Mouse (Mus musculus) forebrain, postnatal 0 days (tissue): ENCODE results near the gene Stim1. TPM values are rescaled to one million over a fixed set of nuclear protein-coding genes. Genes with fewer than 3 reads are reported as not detected.
"Not testable (repeated sequence)": the region's sequence is repeated elsewhere in the genome, so short reads cannot be mapped to it uniquely, and the experiment has no call there.

Experiments used
- ATAC-seq: fragments of 200-750 bp; cut with Nextera tagmentation; 2 replicates; pipeline ENCODE4 v1.8.0; 2017; ENCODE audit warnings: mild to moderate bottlenecking, moderate library complexity
- DNase-seq: peaks from one replicate; pipeline ENCODE4 v3.0.0-alpha.2; 2015
- H3K27ac ChIP-seq: fragments of 300-500 bp; sonication (generic); 2 replicates; pipeline ENCODE4 v1.5.1; 2014; ENCODE audit warnings: low read depth, mild to moderate bottlenecking, antibody characterized with exemption, low read length, moderate library complexity, mixed read lengths
- H3K27me3 ChIP-seq: fragments of 300-500 bp; sonication (generic); 2 replicates; pipeline ENCODE4 v1.6.1; 2014; ENCODE audit warnings: mild to moderate bottlenecking, low read length, mixed read lengths; ENCODE audit not compliant: insufficient read depth
- H3K36me3 ChIP-seq: fragments of 300-500 bp; sonication (generic); 2 replicates; pipeline ENCODE4 v1.6.1; 2014; ENCODE audit warnings: mild to moderate bottlenecking, moderate library complexity; ENCODE audit not compliant: insufficient read depth
- H3K4me1 ChIP-seq: fragments of 300-500 bp; sonication (generic); 2 replicates; pipeline ENCODE4 v1.6.1; 2014; ENCODE audit warnings: antibody characterized with exemption; ENCODE audit not compliant: insufficient read depth
- H3K4me2 ChIP-seq: fragments of 300-500 bp; sonication (generic); 2 replicates; pipeline ENCODE4 v1.6.1; 2014; ENCODE audit warnings: low read depth, mild to moderate bottlenecking, moderate library complexity
- H3K4me3 ChIP-seq: fragments of 300-500 bp; sonication (generic); 2 replicates; pipeline ENCODE4 v1.5.1; 2014; ENCODE audit warnings: low read depth, low read length, mixed read lengths
- H3K9ac ChIP-seq: fragments of 300-500 bp; sonication (generic); 2 replicates; pipeline ENCODE4 v1.6.1; 2014; ENCODE audit warnings: mild to moderate bottlenecking
- H3K9me3 ChIP-seq: fragments of 300-500 bp; sonication (generic); 2 replicates; pipeline ENCODE4 v1.6.1; 2016; ENCODE audit warnings: low read length
- CTCF ChIP-seq: sonication (generic); IDR thresholded peaks from 2 replicates; pipeline ENCODE4 v1.5.1; 2016; ENCODE audit warnings: antibody characterized with exemption, control low read depth, low read depth
- WGBS: fragments of 180-500 bp; shearing (Covaris S2); extraction: QIAGEN DNeasy Blood & Tissue Kit; methylation state at CpG from one replicate; pipeline ENCODE4 v1.1.7; 2014; 5-methylcytosine and 5-hydroxymethylcytosine counted together
- polyA plus RNA-seq: library from polyadenylated mRNA; unstranded; fragments of >200 nt; fragmentation: Nextera tagmentation; extraction: Ambion mirVana; gene quantifications from 2 replicates; pipeline ENCODE4 v1.2.1, GENCODE M21; 2015
- total RNA-seq: library from RNA; depleted of rRNA; stranded (reverse); fragments of >200 nt; gene quantifications from 2 replicates; pipeline ENCODE4 v1.2.3, GENCODE M21; 2014

Gene Stim1
- total and polyA plus RNA-seq, 2 experiments from 2014 or later = 15.5 to 30.5 TPM

- WGBS = 94% methylated on average over 3 of the region's 3 CpGs
- H3K9me3 ChIP-seq = no peaks in the 10 kb centered on the region
- no peak overlapping the region for H3K4me3 ChIP-seq
- H3K36me3 ChIP-seq = no peaks in the 10 kb centered on the region
- ATAC-seq = no peak
- no peak for DNase-seq
- no peak for TF ChIP-seq CTCF
- no peak overlapping the region for H3K4me2 ChIP-seq
- no peaks in the 10 kb centered on the region for H3K4me1 ChIP-seq
- H3K27me3 ChIP-seq = no peaks in the 10 kb centered on the region
- no peak overlapping the region for H3K27ac ChIP-seq
- H3K9ac ChIP-seq = no peak overlapping the region
These were observed 118.4 kb downstream of the Stim1 start for GRCm38 (mm10) chr7:102385973-102386372.

GRCm38 (mm10) chr7:102389082-102389481 is 121.5 kb downstream of the Stim1 start:
- 32% methylated on average over 5 of the region's 5 CpGs for WGBS
- no peaks in the 10 kb centered on the region for H3K36me3 ChIP-seq
- no peak overlapping the region for H3K4me2 ChIP-seq
- H3K4me1 ChIP-seq = no peaks in the 10 kb centered on the region
- H3K27ac ChIP-seq = no peak overlapping the region
- no peaks in the 10 kb centered on the region for H3K27me3 ChIP-seq
- DNase-seq = no peak
- no peaks in the 10 kb centered on the region for H3K9me3 ChIP-seq
- no peak for ATAC-seq
- H3K9ac ChIP-seq = no peak overlapping the region
- no peak for TF ChIP-seq CTCF
- no peak overlapping the region for H3K4me3 ChIP-seq

- no peak for ATAC-seq
- Histone ChIP-seq H3K36me3 (no peaks in the 10 kb centered on the region), H3K27ac (no peak overlapping the region), H3K27me3 (no peaks in the 10 kb centered on the region), H3K4me3 (no peak overlapping the region), H3K9me3 (no peaks in the 10 kb centered on the region), H3K4me1 (no peaks in the 10 kb centered on the region), H3K9ac (no peak overlapping the region), H3K4me2 (no peak overlapping the region)
- TF ChIP-seq CTCF = no peak
- DNase-seq = no peak
- 94% methylated on average over 2 of the region's 2 CpGs for WGBS
These were observed 126.3 kb downstream of the Stim1 start for GRCm38 (mm10) chr7:102393898-102394297.

GRCm38 (mm10) chr7:102395894-102396293 is 128.3 kb downstream of the Stim1 start:
- 57% methylated on average over 7 of the region's 7 CpGs for WGBS
- DNase-seq (no peak), ATAC-seq (no peak)
- no peaks in the 10 kb centered on the region for H3K36me3 ChIP-seq
- H3K4me1 ChIP-seq = no peaks in the 10 kb centered on the region
- no peaks in the 10 kb centered on the region for H3K9me3 ChIP-seq
- no peak for TF ChIP-seq CTCF
- no peak overlapping the region for H3K4me2 ChIP-seq
- H3K27ac ChIP-seq = no peak overlapping the region
- no peaks in the 10 kb centered on the region for H3K27me3 ChIP-seq
- no peak overlapping the region for H3K4me3 ChIP-seq
- no peak overlapping the region for H3K9ac ChIP-seq

GRCm38 (mm10) chr7:102396331-102396730 is 128.7 kb downstream of the Stim1 start:
- H3K9me3 ChIP-seq = no peaks in the 10 kb centered on the region
- TF ChIP-seq CTCF = no peak
- H3K27me3 ChIP-seq = no peaks in the 10 kb centered on the region
- H3K4me3 ChIP-seq = no peak overlapping the region
- no peak for ATAC-seq
- no peak overlapping the region for H3K27ac ChIP-seq
- no peak overlapping the region for H3K9ac ChIP-seq
- H3K4me1 ChIP-seq = no peaks in the 10 kb centered on the region
- 96% methylated on average over 3 of the region's 3 CpGs for WGBS
- H3K4me2 ChIP-seq = no peak overlapping the region
- no peaks in the 10 kb centered on the region for H3K36me3 ChIP-seq
- no peak for DNase-seq

GRCm38 (mm10) chr7:102399180-102399731 is 131.7 kb downstream of the Stim1 start:
- no peak for ATAC-seq
- Histone ChIP-seq H3K9me3 (no peaks in the 10 kb centered on the region), H3K4me2 (no peak overlapping the region), H3K4me3 (no peak overlapping the region), H3K27ac (no peak overlapping the region), H3K9ac (no peak overlapping the region), H3K4me1 (no peaks in the 10 kb centered on the region), H3K27me3 (no peaks in the 10 kb centered on the region), H3K36me3 (no peaks in the 10 kb centered on the region)
- WGBS = 8% methylated on average over 3 of the region's 3 CpGs
- no peak for TF ChIP-seq CTCF
- no peak for DNase-seq

GRCm38 (mm10) chr7:102404118-102404517 is 136.5 kb downstream of the Stim1 start:
- no peak for TF ChIP-seq CTCF
- no peak overlapping the region for H3K4me3 ChIP-seq
- DNase-seq (no peak), ATAC-seq (no peak)
- H3K4me1 ChIP-seq = no peaks in the 10 kb centered on the region
- no peaks in the 10 kb centered on the region for H3K9me3 ChIP-seq
- 97% methylated on average over 2 of the region's 2 CpGs for WGBS
- H3K9ac ChIP-seq = no peak overlapping the region
- no peaks in the 10 kb centered on the region for H3K36me3 ChIP-seq
- no peaks in the 10 kb centered on the region for H3K27me3 ChIP-seq
- no peak overlapping the region for H3K4me2 ChIP-seq
- H3K27ac ChIP-seq = no peak overlapping the region

GRCm38 (mm10) chr7:102407440-102407839 is 139.8 kb downstream of the Stim1 start:
- H3K27me3 ChIP-seq = no peaks in the 10 kb centered on the region
- no peak overlapping the region for H3K27ac ChIP-seq
- H3K4me1 ChIP-seq = no peaks in the 10 kb centered on the region
- DNase-seq (no peak), ATAC-seq (no peak)
- no peaks in the 10 kb centered on the region for H3K36me3 ChIP-seq
- no peak overlapping the region for H3K9ac ChIP-seq
- H3K4me3 ChIP-seq = no peak overlapping the region
- H3K9me3 ChIP-seq = no peaks in the 10 kb centered on the region
- no peak overlapping the region for H3K4me2 ChIP-seq
- TF ChIP-seq CTCF = no peak

GRCm38 (mm10) chr7:102415272-102415671 is 147.7 kb downstream of the Stim1 start:
- not testable (repeated sequence) for H3K4me1 ChIP-seq, H3K9ac ChIP-seq, DNase-seq, H3K27ac ChIP-seq, H3K27me3 ChIP-seq, H3K36me3 ChIP-seq, ATAC-seq, H3K4me2 ChIP-seq, H3K9me3 ChIP-seq, H3K4me3 ChIP-seq
- 92% methylated on average over 9 of the region's 9 CpGs for WGBS
